Comparison of ENCODE assay signal across 14 mouse cellular contexts in the genomic region with DNA sequence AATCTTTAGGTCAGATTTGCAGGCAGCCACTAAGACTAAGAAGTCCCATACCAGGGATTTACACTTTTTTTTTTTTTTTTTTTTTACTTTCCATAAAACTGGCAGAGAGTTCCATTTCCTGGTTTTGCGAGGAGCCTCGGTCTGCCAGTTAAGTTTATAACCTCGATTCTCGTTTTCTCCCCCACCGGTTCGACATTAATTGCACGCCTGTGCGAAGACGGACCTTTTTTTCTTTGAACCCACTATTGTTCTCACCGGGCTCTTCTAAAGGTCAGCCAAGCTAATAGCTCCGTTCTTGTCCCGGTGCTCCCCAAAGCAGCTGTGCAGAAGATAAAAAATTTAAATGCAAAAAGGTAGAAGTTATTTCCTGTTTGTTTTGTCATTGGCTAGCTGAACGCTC. TPM values are rescaled to one million over a fixed set of nuclear protein-coding genes. Genes with fewer than 3 reads are reported as not detected.
DNase-seq lines count a peak whose midpoint lies in the region; ATAC-seq and TF ChIP-seq lines count a peak whose summit lies in the region.
"Had no signal": no experiment of that assay in that cellular context is flagged by ENCODE, and none has a peak within 500 bp of the region (broad histone marks: within the 10 kb centered on the region; RNA-seq: fewer than 3 reads in every experiment).

No protein-coding gene starts in this region.

- TF ChIP-seq POLR2A in kidney, adult 2 months (IDR thresholded peaks at IDR 0.05; ENCODE audit: low read depth, low read length): no peak

- peak overlapping the region; percentile 43 for H3K27ac ChIP-seq in kidney, adult 2 months (ENCODE audit: insufficient read depth, low read depth, low read length)
- H3K27ac ChIP-seq in ES-E14 (ENCODE audit: insufficient read depth, low read depth, low read length, poor library complexity, severe bottlenecking): no peak overlapping the region
- H3K27ac ChIP-seq in kidney, embryonic 16.5 days (ENCODE audit: low read length): no peak overlapping the region
- no peak overlapping the region for H3K27ac ChIP-seq in limb, embryonic 15.5 days
- H3K27ac ChIP-seq in stomach, postnatal 0 days (replicated peaks): no peak overlapping the region
- H3K27ac ChIP-seq: embryonic facial prominence, embryonic 13.5 days had no signal

- in situ Hi-C loops in ES-E14 (cut with MboI; ENCODE audit: low sequenced_read_pairs in 2 of 2, unreplicated experiment in 2 of 2): no loop called here

- peak overlapping the region; percentile 33; the same call in 1 of the 2 replicates for H3K4me2 ChIP-seq in kidney, embryonic 16.5 days (replicated peaks; ENCODE audit: low read depth, low read length)
- H3K4me2 ChIP-seq in limb, embryonic 15.5 days: peak overlapping the region; percentile 22; the same call in 1 of the 2 replicates
- no peak overlapping the region for H3K4me2 ChIP-seq in stomach, postnatal 0 days (replicated peaks; ENCODE audit: low read depth)
- H3K4me2 ChIP-seq: embryonic facial prominence, embryonic 13.5 days had no signal

- TF ChIP-seq CTCF in kidney, adult 2 months (conservative IDR thresholded peaks at IDR 0.05; ENCODE audit: insufficient read depth, insufficient read length, low read depth, low read length): no peak
- no peak for TF ChIP-seq CTCF in stomach, postnatal 0 days (IDR thresholded peaks at IDR 0.05; ENCODE audit: low read depth)

- no peaks in the 10 kb centered on the region for H3K9me3 ChIP-seq in ES-E14 (ENCODE audit: control insufficient read depth, insufficient read depth, low read depth, low read length)
- H3K9me3 ChIP-seq in kidney, embryonic 16.5 days (ENCODE audit: low read length): no peaks in the 10 kb centered on the region
- no peaks in the 10 kb centered on the region for H3K9me3 ChIP-seq in limb, embryonic 15.5 days
- no peaks in the 10 kb centered on the region for H3K9me3 ChIP-seq in stomach, postnatal 0 days (ENCODE audit: control insufficient read depth, low read length)
- H3K9me3 ChIP-seq: embryonic facial prominence, embryonic 13.5 days had no signal

- TF ChIP-seq EP300 in stomach, postnatal 0 days (optimal IDR thresholded peaks at IDR 0.05): no peak

- H3K36me3 ChIP-seq in kidney, adult 2 months (ENCODE audit: control insufficient read depth, insufficient read depth, low read length): no peaks in the 10 kb centered on the region
- H3K36me3 ChIP-seq in ES-E14 (ENCODE audit: control insufficient read depth, insufficient read depth, low read length, poor library complexity, severe bottlenecking): no peaks in the 10 kb centered on the region
- no peaks in the 10 kb centered on the region for H3K36me3 ChIP-seq in kidney, embryonic 16.5 days (ENCODE audit: insufficient read depth, low read length)
- H3K36me3 ChIP-seq in limb, embryonic 15.5 days: no peaks in the 10 kb centered on the region
- H3K36me3 ChIP-seq in stomach, postnatal 0 days (ENCODE audit: control insufficient read depth, insufficient read depth, low read length): no peaks in the 10 kb centered on the region
- H3K36me3 ChIP-seq: embryonic facial prominence, embryonic 13.5 days; G1E had no signal

- H3K9ac ChIP-seq in ES-E14 (ENCODE audit: insufficient read depth, low read depth, low read length, poor library complexity, severe bottlenecking): no peak overlapping the region
- H3K9ac ChIP-seq in kidney, embryonic 16.5 days (replicated peaks; ENCODE audit: low read length): no peak overlapping the region
- no peak overlapping the region for H3K9ac ChIP-seq in limb, embryonic 15.5 days
- H3K9ac ChIP-seq in stomach, postnatal 0 days (ENCODE audit: low read length): no peak overlapping the region
- H3K9ac ChIP-seq: embryonic facial prominence, embryonic 13.5 days; liver, postnatal 0 days had no signal

- 18% methylated on average over 13 of the region's 13 CpGs for WGBS in kidney, adult 2 months
- 15% methylated on average over 13 of the region's 13 CpGs for WGBS in kidney, embryonic 16.5 days
- 21% methylated on average over 13 of the region's 13 CpGs for WGBS in limb, embryonic 15.5 days
- 50% methylated on average over 13 of the region's 13 CpGs for WGBS in stomach, postnatal 0 days

- peak; percentile 77 for DNase-seq in kidney, adult 2 months
- DNase-seq in kidney, adult 11 months: no peak
- DNase-seq in ES-E14 (ENCODE audit: low read depth, low spot score): no peak
- DNase-seq in cerebellum, postnatal 25 days: no peak
- no peak for DNase-seq in stomach, postnatal 0 days (ENCODE audit: low spot score)
- DNase-seq: cerebellum, adult 9-10 months; gastrocnemius, postnatal 25 days; liver, postnatal 0 days; retina, postnatal 1 day had no signal

- H3K27me3 ChIP-seq in kidney, adult 2 months (replicated peaks; ENCODE audit: control insufficient read depth, insufficient read depth, low read length): no peaks in the 10 kb centered on the region
- H3K27me3 ChIP-seq in kidney, embryonic 16.5 days (ENCODE audit: insufficient read depth, low read length): no peaks in the 10 kb centered on the region
- H3K27me3 ChIP-seq in limb, embryonic 15.5 days: no peaks in the 10 kb centered on the region
- H3K27me3 ChIP-seq in stomach, postnatal 0 days (ENCODE audit: control insufficient read depth, insufficient read depth, low read length): no peaks in the 10 kb centered on the region
- H3K27me3 ChIP-seq: embryonic facial prominence, embryonic 13.5 days had no signal

- ATAC-seq in kidney, embryonic 16.5 days (ENCODE audit: low FRiP score, low TSS enrichment): no peak
- ATAC-seq in limb, embryonic 15.5 days (ENCODE audit: insufficient number of reproducible peaks, low FRiP score, low TSS enrichment, low read depth): no peak
- no peak for ATAC-seq in stomach, postnatal 0 days (ENCODE audit: low FRiP score, low TSS enrichment)
- ATAC-seq: liver, postnatal 0 days had no signal

- H3K4me3 ChIP-seq in kidney, adult 2 months (ENCODE audit: insufficient read depth, low read depth, low read length): no peak overlapping the region
- no peak overlapping the region for H3K4me3 ChIP-seq in ES-E14 (ENCODE audit: insufficient read depth in 1 of 2, low read depth in 1 of 2, low read length in 2 of 2, poor library complexity in 1 of 2, severe bottlenecking in 1 of 2)
- H3K4me3 ChIP-seq in kidney, embryonic 16.5 days (ENCODE audit: low read length): no peak overlapping the region
- H3K4me3 ChIP-seq in limb, embryonic 15.5 days: no peak overlapping the region
- no peak overlapping the region for H3K4me3 ChIP-seq in stomach, postnatal 0 days (ENCODE audit: low read depth, low read length)
- H3K4me3 ChIP-seq: embryonic facial prominence, embryonic 13.5 days had no signal

- H3K4me1 ChIP-seq in kidney, adult 2 months (ENCODE audit: control insufficient read depth, insufficient read depth, low read length): peaks cover 7% of the 10 kb centered on the region; the same call in 1 of the 2 replicates
- peaks cover 0 to 10% of the 10 kb centered on the region in 2 experiments; a peak in 2 of 4 replicates for H3K4me1 ChIP-seq in ES-E14 (ENCODE audit: control insufficient read depth in 2 of 2, insufficient read depth in 2 of 2, low read length in 2 of 2, poor library complexity in 1 of 2)
- peaks cover 5% of the 10 kb centered on the region; the same call in 1 of the 2 replicates for H3K4me1 ChIP-seq in kidney, embryonic 16.5 days (ENCODE audit: insufficient read depth, low read length)
- peaks cover 4% of the 10 kb centered on the region; the same call in 1 of the 2 replicates for H3K4me1 ChIP-seq in limb, embryonic 15.5 days
- no peaks in the 10 kb centered on the region for H3K4me1 ChIP-seq in stomach, postnatal 0 days (replicated peaks; ENCODE audit: control insufficient read depth, insufficient read depth)

TF ChIP-seq in ES-E14, 5 proteins besides CTCF, POLR2A, EP300 and RAD21:
- no peak for TF ChIP-seq MAFK (IDR thresholded peaks at IDR 0.05; ENCODE audit: insufficient read depth, low read depth, low read length)
- 0 out of 2 replicates have a peak, but pooled peaks have one; percentile 15 for TF ChIP-seq ZNF384 (IDR thresholded peaks at IDR 0.05; ENCODE audit: low read depth, low read length)
- TF ChIP-seq ZC3H11A (IDR thresholded peaks at IDR 0.05; ENCODE audit: borderline replicate concordance, low read depth, low read length): no peak

RNA-seq across cellular contexts. Expression of a gene that starts 12.5 kb away (rescaled TPM):
- polyA plus RNA-seq in kidney, adult 2 months (2012; rRNA removed): 56.0 and 68.7 TPM in 2 replicates
- 9.8 and 11.5 TPM in 2 replicates for total RNA-seq in ES-E14 (2012; rRNA removed)
- polyA plus RNA-seq in kidney, embryonic 16.5 days (2015; fragmentation: Nextera tagmentation; extraction: Ambion mirVana): 30.9 and 32.8 TPM in 2 replicates
- polyA plus RNA-seq in limb, embryonic 15.5 days (2015; fragmentation: Nextera tagmentation; extraction: Ambion mirVana): 43.3 and 44.2 TPM in 2 replicates
- 24.5 and 27.4 TPM in 2 replicates for polyA plus RNA-seq in stomach, postnatal 0 days (2015; fragmentation: Nextera tagmentation; extraction: Ambion mirVana)
- total RNA-seq: megakaryocyte-erythroid progenitor cell, adult 5-6 weeks had no signal
- polyA plus RNA-seq: G1E had no signal
